Mouse (Mus musculus): ENCODE measurements at regions not wholly inside any gene's neighbourhood (a gene's known extent, or its start where the extent isn't known, plus 50 kb on each side); places are given as distances from the start of the nearest gene placed in this dataset.
"Not testable (repeated sequence)": the region's sequence is repeated elsewhere in the genome, so short reads cannot be mapped to it uniquely, and the experiment has no call there.

DNA sequence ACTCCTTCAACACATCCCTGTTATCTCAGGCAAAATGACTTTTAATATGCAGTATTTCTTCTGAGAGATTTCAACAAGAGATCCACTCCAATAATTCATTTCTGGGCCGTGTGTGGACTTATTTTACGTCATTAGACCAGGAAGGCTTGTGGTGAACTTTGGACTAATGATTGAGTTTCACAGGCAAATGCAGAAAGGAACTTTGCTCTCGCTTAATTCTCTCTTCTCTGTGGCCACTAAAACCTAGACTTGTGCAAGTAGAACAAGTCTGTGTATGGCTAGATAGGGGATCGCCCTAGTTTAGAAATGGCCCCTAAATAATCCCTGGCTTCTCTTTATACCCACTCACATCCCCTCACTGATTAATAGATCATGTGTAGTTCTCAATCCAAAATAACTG lies 50.6 kb upstream of the Ppp1r12a start:
- ATAC-seq (replicated peaks; ENCODE audit: poor library complexity): no peak

DNA sequence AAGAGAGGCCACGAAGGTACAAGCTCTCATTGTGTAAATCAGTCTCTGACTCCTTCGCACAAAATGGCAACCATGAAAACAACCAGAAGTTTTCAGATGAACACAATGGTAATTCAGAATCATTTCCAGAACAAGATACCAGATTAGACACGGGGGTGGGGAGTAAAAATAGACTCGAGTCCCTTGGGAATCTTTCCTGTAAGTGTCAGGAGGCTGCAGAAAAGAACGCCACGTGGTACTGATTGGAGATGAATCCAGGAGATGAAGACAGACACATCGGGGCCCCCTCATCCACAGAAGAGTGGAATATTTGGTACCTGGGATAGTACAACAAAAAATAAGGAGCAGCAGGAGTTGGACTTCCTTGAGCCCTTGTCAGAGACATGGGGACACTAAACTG lies 51.1 kb upstream of the Ppp1r12a start:
- no peak for ATAC-seq (replicated peaks; ENCODE audit: poor library complexity)

DNA sequence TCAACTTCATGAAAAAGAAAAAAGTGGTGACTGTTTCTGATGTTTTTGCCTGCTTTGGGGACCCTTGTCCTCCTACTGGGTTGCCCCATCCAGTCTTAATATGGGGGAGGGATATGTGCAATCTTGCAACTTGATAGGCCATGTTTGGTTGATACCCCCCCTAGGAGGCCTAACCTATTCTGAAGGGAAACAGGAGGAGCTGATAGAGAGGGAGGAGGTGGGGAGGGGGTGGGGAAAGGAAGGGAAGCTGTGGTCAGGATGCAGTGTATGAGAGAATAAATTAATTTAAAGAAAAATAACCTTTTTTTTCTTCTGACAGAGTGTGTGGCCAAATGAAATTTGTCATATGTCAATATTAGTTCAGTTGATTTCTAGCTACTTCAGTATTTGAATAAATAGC lies 51.8 kb upstream of the Ppp1r12a start:
- ATAC-seq (replicated peaks; ENCODE audit: poor library complexity): no peak

- not testable (repeated sequence) for ATAC-seq (replicated peaks; ENCODE audit: poor library complexity)
These were observed 53.5 kb upstream of the Ppp1r12a start for GRCm38 (mm10) chr10:108108500-108108899.

DNA sequence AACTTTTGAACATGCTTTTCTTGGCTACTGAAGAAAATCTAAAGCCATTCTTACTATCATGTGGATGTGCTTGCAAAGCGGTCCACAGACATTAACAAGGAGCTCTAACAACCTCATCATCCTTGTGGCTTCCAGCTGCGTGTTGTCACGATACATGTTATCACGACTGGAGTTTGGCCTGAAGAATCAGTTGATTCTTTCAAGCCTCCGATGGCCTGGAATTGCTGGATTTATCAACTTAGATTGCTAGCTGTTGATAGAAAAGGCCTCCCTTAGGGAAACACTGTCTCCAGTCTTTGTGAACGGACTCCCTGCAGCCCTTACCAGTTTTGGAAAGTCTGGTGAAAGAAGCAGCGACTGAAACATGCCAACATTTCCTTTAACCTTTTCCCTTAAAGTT lies 60.5 kb upstream of the Ppp1r12a start:
- no peak for ATAC-seq (replicated peaks; ENCODE audit: poor library complexity)

DNA sequence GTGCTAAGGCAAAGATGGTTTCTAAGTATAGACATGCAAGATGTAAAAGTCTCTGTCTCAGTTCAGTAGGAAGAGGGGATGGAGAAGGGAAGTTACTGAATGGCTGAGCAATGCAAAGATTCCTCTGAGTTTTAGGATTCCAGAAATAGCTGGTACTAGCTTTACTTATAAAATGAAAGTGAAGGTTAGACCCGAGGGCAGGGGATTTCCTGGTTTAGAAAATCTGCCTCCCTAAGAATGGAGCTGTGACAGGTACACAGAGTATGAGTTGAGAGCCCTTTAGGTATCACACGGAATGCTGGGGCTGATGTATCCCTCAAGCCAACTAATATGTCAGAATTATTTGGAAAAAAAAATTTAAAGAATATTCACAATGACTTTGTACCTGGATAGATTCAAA lies 69.0 kb upstream of the Ppp1r12a start:
- ATAC-seq (replicated peaks; ENCODE audit: poor library complexity): no peak

DNA sequence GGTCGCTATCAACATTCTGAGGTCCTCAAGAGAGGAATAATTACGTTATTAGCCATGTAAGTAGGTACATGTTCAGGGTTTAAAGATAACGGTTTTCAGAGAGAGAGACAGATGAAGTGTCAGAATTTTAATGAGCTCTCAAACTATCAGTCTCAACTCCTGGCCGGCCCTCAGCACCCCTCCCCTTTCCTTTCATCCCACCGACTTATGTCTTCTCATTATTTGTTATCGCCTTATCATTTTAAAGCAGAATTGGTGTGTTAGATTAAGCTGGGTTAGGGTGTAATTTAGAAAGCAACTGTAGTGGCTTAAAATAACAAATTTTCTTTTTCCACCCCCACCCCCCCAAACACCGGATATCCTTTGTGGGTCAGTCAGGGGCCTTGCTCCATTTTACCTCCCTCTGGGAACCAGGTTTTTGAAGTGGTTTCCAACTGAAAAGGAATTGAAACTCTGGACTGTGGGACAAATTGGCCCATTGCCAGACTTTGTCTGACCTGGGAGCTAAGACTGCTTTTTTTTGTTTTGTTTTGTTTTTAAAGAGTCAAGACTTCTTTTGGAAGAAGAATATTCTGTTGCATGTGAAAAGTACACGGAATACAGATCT lies 72.5 kb upstream of the Ppp1r12a start:
- ATAC-seq (replicated peaks; ENCODE audit: poor library complexity): peak; percentile 60

- ATAC-seq (replicated peaks; ENCODE audit: poor library complexity): peak; percentile 18
These were observed 73.1 kb upstream of the Ppp1r12a start for GRCm38 (mm10) chr10:108088883-108089282.

DNA sequence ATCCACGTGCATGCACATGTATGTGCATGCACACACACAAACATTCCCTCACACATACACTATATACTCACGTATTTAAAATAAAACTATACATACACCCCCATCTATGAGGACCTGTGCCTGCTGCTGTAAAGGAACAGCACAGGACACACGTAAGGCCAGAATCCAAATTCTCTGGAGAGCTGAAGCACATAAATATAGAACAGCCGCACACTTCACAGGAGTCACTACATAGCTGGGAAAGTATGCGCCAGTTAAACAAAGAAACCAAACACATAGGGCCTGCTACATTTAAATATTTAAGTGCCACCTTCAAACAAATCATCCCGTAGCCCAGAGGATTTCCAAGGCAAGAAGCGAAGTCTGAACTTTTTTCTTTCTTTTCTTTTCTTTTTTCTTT lies 73.8 kb upstream of the Ppp1r12a start:
- no peak for ATAC-seq (replicated peaks; ENCODE audit: poor library complexity)

- ATAC-seq (replicated peaks; ENCODE audit: poor library complexity): no peak
These were observed 78.8 kb upstream of the Ppp1r12a start for GRCm38 (mm10) chr10:108083220-108083619.

DNA sequence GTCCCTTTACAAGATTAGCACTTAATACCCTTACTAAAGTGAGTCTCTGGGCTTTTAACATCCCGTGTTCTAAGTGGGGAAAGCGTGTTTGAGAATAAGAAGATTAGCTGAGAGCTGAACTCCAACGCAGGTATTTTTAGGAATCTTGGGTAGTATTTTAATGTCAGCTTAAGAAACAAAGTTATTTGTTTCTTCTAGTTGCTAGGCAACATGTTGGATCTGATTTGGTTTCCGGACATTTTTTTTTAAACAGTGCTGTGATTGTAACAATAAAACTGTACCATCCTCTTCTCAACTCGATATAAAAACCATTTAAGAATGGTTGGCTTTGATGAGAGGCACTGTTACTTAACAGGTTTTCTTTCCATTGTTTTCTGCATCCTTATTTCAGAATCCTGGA lies 86.8 kb upstream of the Ppp1r12a start:
- no peak for ATAC-seq (replicated peaks; ENCODE audit: poor library complexity)

DNA sequence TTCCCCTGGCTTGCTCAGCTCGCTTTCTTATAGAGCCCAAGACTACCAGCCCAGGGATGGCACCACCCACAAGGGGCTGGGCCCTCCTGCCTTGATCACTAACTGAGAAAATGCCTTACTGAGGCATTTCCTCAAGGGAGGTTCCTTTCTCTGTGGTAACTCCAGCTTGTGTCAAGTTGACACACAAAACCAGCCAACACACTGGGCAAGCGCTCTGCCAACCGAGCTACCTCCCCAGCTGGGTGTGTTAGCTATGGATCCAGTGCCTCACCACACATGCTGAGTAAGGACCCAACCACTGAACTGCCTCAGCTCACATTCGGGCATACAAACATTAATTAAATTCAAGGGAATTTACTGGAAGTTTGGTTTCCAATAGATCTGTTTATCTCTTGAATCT lies 88.2 kb upstream of the Ppp1r12a start:
- ATAC-seq (replicated peaks; ENCODE audit: poor library complexity): peak; percentile 45; the same call in 1 of the 2 replicates

- ATAC-seq (replicated peaks; ENCODE audit: poor library complexity): no peak
These were observed 89.8 kb upstream of the Ppp1r12a start for GRCm38 (mm10) chr10:108072211-108072610.

- ATAC-seq (replicated peaks; ENCODE audit: poor library complexity): 0 out of 2 replicates have a peak, but pooled peaks have one; percentile 31
These were observed 90.6 kb upstream of the Ppp1r12a start for GRCm38 (mm10) chr10:108071424-108071823.

- no peak for ATAC-seq (replicated peaks; ENCODE audit: poor library complexity)
These were observed 94.3 kb upstream of the Ppp1r12a start for GRCm38 (mm10) chr10:108067723-108068122.

DNA sequence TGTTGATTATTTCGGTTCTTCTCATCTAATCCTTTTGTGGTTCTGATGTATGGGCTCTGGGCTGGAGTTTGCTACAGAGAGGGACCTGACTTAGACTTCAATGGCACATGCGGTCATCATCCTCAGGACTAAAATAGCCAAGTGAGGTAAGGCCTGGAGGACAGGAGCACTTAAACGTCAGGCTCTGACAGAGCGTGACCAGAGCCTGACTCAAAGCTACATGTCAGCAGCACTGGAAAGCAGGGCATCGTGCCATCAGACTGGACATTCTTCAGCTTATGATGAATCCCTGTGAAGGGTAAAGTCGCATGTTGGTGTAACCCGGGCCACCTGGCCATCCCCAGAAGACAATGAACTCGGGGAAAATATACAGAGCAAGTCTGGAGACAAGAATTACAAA lies 95.8 kb upstream of the Ppp1r12a start:
- ATAC-seq (replicated peaks; ENCODE audit: poor library complexity): no peak

GRCm38 (mm10) chr10:108061813-108062435 lies 100.1 kb upstream of the Ppp1r12a start:
- no peak for ATAC-seq (replicated peaks; ENCODE audit: poor library complexity)

- no peak for ATAC-seq (replicated peaks; ENCODE audit: poor library complexity)
These were observed 101.4 kb upstream of the Ppp1r12a start for GRCm38 (mm10) chr10:108060554-108060953.

DNA sequence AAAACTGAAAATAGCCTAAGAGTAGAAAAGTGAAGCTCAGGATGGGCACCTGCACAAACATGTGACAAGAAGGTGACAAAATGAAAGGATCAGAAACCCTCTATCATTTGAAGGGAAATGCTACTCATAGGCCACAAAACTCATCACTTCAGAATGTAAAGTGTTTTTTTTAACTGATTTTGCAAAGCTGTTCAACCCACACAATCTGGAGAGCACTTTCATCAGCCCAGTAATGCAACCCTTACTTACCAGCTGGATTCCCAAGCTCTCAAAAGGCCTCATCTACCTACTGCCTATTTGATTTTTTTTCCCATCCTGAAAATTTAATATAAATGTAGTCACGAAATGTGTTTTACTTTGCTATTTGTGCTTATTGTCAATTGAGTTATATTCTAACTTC lies 110.4 kb upstream of the Ppp1r12a start:
- no peak for ATAC-seq (replicated peaks; ENCODE audit: poor library complexity)

GRCm38 (mm10) chr10:108048426-108048825 lies 113.6 kb upstream of the Ppp1r12a start:
- no peak for ATAC-seq (replicated peaks; ENCODE audit: poor library complexity)

- ATAC-seq (replicated peaks; ENCODE audit: poor library complexity): peak; percentile 86
These were observed 118.5 kb upstream of the Ppp1r12a start for GRCm38 (mm10) chr10:108043519-108043918.

- ATAC-seq (replicated peaks; ENCODE audit: poor library complexity): no peak
These were observed 122.0 kb upstream of the Ppp1r12a start for GRCm38 (mm10) chr10:108040027-108040426.

Measured in megakaryocyte progenitor cell, adult 5-6 weeks (primary cell).